Mouse (Mus musculus) natural killer cell, adult 2 months (primary cell): Measurements from ENCODE around the gene Cdcp1.

Experiments
- DNase-seq, 2 experiments: peaks; one replicate each; pipeline ENCODE4 v3.0.0; 2022; ENCODE audit warnings: low spot score in 2 of 2

Gene Cdcp1

GRCm38 (mm10) chr9:123213371-123213770, 2.5 kb downstream of the Cdcp1 start:
- DNase-seq, result no peak

DNA sequence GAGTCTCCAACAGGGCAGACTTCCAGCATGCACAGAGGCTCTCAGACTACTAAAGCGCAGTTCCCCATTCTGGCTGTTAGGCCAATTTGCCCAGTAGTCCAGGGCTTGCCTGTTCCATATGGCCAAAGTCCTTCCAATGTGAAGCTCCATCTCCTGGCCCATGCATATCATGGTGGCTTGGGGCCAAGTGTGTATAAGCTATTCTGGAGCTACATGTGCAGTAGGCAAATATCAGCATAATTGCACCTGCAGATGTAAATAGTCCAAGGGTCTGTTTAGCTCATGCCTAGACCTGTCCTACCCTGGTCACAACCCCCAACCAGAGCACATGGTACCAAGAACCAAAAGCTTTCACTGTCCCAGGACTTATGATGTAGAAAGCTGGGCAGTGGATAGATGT, 7.9 kb downstream of the Cdcp1 start:
- no peak for DNase-seq

DNA sequence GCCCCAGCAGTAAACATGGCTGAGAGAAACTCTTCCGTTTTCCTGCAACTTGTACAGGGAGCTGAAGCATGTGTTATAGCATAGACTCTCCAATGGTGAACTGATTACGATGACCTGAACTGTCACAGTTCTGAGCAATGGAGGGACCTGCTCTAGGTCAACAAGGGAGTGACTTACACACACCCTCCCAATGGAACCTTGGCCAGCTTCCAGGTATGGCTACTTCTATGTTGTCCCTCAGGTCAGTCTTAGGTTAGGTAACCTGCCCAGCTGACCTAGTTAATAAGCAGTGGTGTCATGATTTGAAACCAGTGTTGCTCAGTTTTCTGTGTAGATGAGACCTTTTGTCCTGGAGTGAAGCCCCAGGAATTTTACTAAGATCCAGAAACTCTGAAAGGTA, 8.9 kb downstream of the Cdcp1 start:
- no peak for DNase-seq

GRCm38 (mm10) chr9:123206526-123206925, 9.3 kb downstream of the Cdcp1 start:
- no peak for DNase-seq

DNA sequence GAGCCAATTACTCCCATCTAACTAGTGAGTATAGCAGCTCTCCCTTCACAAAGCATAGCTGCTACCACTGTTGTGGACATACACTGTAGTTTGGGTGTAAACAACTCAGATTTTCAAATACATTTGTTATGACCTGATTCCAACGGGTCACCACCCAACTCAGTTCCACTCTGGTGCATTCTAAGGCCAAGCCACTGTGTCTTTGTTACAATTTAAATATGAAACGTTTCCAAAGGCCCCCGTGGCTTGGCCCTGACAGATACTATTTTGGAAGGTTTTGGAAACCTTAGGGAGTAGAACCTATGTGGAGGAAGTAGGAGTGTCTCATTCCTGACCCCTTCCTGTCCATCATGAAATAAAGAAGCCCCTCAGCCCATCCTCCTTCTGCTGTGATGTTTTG, 15.7 kb downstream of the Cdcp1 start:
- no peak for DNase-seq

GRCm38 (mm10) chr9:123188271-123188670, 27.6 kb downstream of the Cdcp1 start:
- no peak for DNase-seq

DNA sequence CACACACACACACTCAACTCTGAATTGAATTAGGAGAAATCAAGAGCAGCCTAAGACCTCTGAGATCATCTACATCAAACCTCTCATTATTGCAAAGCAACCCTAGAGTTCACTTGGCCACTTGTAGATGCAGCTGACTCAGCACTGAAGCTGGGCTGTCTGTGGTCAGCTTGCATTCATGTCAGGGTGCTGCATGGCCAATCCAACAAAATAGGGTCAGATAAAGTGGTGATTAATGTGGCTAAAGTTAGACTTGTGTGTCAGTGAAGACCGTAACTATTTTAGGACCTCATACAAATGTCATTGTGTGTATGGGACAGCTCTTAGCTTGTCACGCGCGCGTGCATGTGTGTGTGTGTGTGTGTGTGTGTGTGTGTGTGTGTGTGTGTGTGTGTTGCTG, 28.2 kb downstream of the Cdcp1 start:
- no peak for DNase-seq

DNA sequence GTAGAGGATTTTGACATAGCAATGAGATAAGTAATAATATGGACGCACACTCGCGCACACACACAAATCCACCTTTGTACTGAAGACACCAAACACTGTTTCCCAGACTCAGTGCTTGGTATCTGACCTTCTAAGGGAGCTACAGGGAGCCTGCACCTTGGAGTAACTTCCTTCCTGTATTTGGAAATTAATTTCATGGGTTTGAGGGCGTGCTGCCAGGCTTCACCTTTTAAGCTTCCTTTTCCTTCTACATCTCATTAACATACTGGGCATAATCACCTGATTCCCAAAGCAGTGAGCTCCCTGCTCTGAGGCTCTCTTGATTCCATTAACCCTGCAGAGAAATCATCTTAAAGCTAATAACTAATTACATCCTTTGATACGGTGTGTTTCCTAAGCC, 29.7 kb downstream of the Cdcp1 start:
- DNase-seq, result no peak

GRCm38 (mm10) chr9:123185546-123185945, 30.3 kb downstream of the Cdcp1 start:
- no peak for DNase-seq

DNA sequence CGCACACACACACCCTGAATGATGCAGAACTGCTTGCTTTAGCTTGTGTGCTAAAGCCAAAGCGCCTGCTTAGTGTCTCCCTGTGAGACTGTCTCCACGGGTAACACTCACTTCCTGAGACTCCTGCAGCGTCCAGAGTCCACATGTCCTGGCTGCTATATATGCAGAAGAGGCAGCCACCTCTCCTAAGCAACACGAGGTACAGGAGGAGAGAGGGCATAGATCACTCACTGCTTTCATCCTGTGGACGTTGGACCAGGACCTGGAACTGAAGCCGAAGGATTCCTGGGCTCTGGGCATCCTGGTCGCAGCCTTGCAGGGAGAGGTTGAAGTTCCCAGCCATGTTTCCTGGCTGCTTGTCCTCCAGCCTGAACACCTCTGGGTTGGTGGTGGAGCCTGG, 32.6 kb downstream of the Cdcp1 start:
- DNase-seq, result no peak

GRCm38 (mm10) chr9:123180003-123180402, 35.8 kb downstream of the Cdcp1 start:
- no peak for DNase-seq

- DNase-seq, result no peak
Measured at GRCm38 (mm10) chr9:123177380-123178048, 38.3 kb downstream of the Cdcp1 start.

DNA sequence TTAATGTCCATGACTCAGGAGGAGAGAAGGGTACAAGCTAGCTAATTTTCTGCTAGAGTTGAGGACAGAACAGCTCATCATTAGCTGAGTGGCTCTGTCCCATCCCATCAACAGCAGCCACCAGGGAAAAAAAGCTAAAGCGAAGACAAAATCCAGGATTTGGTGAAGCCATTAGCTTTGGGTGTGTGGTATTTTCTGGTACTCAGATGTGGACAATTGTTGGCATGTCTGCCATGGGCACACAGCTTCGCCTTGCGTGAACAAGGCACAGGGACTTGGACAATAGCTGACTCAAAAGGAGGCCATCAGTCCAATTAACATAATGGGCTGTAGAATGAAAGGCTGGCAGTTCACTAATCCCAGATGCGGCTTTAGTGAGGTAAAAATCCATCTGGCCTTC, 41.5 kb downstream of the Cdcp1 start:
- DNase-seq, result no peak

GRCm38 (mm10) chr9:123173760-123174159, 42.1 kb downstream of the Cdcp1 start:
- DNase-seq, result no peak

DNA sequence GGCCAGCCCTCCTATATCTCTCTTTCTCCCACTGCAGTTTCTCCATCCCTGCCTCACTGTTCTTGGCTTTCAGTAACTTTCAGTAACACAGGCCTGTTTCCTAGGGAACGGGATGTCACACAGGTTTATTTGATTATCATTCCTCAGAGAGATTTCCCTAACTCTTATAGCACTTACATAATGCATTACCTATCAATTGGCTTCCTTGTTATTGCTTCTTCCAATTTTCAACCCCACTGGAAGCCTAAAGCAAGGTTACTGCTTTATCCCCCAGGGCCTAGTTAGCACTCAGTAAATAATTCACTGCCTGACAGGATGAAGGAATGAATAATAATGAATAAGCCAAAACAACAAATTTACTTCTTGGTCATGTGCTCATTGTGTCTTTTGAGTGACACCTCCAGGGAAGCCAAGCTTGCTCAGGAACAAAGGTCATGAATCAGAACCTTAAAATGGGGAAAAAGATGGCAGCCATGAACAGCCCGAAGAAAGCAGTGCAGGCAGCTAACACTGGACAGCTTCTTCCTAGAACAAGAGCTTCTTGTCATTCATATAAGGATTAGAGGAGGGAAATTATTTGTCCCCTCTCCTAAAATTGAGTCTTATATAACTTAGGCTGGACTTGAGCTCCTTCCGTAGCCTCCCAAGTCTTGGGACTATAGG, 49.9 kb downstream of the Cdcp1 start:
- no peak for DNase-seq

DNA sequence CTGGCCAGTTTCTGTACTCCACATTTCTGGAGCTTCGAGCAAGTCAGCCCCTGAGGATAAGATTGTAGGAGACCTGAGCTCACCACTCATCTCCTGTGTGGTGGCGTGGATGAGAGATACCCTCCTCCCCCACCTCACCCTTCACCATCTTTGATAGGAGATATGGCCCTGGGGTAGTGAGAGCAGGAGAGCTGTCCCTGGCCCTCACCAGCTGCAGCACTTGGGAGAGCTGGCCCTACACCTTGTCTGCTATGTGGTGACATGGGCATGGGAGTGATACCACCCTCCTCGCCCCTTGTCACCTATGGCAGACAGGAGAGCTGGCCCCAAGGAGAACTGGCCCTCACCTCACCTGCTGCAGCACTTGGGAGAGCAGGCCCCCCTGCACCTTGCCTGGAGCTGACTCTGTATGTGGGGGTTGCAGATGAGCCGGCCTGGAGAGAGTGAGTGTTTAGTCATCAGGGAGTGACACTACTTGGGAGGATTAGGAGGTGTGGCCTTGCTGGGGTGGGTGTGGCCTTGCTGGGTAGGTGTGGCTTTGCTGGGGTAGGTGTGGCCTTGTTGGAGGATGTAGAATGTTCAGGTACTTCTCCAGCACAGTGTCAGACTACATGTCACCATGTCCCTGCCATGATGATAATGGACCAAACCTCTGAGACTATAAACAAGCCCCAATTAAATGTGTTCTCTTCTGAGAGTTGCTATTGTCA, 52.7 kb downstream of the Cdcp1 start:
- DNase-seq, result no peak

DNA sequence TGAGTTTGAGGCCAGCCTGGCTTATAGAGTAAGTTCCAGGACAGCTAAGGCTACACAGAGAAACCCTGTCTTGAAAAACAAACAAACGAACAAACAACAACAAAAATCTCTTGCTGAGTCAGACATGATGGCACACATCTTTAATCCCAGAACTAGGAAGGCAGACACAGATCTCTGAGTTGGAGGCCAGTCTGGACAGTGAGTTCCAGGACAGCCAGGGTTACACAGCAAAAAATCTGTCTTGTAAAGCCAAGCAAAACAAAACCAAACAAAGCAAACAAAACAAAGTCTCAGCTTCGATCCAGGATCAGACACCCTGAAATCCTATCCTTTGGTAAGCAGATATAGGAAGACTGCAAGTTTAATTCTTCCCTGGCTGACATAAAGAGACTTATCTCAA, 54.0 kb downstream of the Cdcp1 start:
- DNase-seq, result no peak

DNA sequence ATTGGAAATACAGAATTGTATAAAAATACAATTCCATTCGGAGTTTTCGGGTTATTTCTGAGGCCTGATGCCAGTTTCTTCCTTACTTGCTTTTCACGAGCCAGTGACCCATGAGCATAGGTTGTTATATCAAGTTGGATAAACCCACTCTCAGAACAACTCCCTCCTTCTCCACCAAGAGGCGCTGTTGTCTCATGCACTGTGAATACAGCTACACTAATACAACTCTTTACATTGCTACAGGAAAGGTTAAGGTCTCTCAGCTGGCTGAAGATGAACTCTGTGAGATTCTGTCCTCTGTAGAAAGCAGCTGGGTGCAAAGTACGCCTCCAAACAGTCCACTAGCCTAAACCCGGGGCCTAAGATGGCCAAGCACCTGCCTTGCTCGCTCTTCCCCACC, 56.5 kb downstream of the Cdcp1 start:
- DNase-seq, result peak; percentile 47 to 48

GRCm38 (mm10) chr9:123158125-123158836, 57.6 kb downstream of the Cdcp1 start:
- DNase-seq, result peak; percentile 20 to 22

DNA sequence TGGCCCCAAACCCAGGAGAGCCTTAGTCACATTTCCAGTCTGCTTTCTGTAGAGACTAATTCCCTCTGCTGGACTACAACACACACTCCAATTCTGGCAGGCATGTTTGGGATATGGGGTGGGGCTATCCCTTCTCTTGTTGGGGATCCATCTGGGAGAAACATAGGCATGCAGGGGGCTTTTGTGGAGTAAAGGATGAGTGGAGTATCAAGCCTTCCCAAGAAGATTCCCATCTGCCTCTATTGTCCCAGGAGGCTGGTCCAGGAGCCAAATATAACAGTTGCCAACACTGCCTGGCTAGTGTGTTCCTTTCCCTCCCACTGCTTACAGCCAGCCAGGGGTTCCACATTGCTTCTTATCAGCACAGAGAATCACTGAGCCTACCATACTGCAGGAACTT, 58.1 kb downstream of the Cdcp1 start:
- no peak for DNase-seq

GRCm38 (mm10) chr9:123156910-123157361, 58.9 kb downstream of the Cdcp1 start:
- DNase-seq, result peak; percentile 58 to 61

DNA sequence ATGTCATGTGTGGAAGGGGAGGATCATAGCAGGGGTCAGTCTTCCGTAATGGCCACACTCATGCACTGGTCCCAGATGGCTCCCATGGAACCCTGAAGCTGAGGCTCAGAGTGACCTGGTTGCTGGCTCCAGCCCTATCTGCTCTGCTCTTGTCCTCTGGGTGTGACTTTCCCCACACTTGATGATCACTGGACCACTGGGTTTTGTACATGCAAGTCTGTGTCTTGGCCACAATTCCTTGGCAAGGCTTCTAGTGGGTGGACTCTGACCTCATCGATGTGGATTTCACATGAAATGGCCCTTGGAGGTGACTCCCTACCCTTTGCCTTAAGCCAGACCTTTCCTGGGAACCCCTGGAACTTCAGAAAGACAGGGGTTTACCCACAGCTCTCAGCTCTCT, 62.7 kb downstream of the Cdcp1 start:
- no peak for DNase-seq
